Mouse (Mus musculus): ENCODE data around the gene Sspo. TPM values are rescaled to one million over a fixed set of nuclear protein-coding genes. Genes with fewer than 3 reads are reported as not detected.

Gene Sspo
- polyA plus RNA-seq, 1 experiment from 2014 or later = 0.53 TPM

GRCm38 (mm10) chr6:48539860-48540259 is 91.8 kb downstream of the Sspo start:
- Histone ChIP-seq H3K27ac (ENCODE audit: low read depth, low read length) (no peak overlapping the region), H3K4me2 (replicated peaks; ENCODE audit: low read depth, low read length) (no peak overlapping the region), H3K4me1 (ENCODE audit: control insufficient read depth, insufficient read depth, low read length) (peaks cover 12% of the 10 kb centered on the region), H3K9me3 (ENCODE audit: control insufficient read depth, low read length) (no peaks in the 10 kb centered on the region), H3K27me3 (ENCODE audit: control insufficient read depth, insufficient read depth, low read length) (no peaks in the 10 kb centered on the region), H3K9ac (ENCODE audit: low read depth, low read length) (no peak overlapping the region), H3K36me3 (ENCODE audit: control insufficient read depth, insufficient read depth, low read length) (no peaks in the 10 kb centered on the region), H3K4me3 (ENCODE audit: low read length) (no peak overlapping the region)
- WGBS = 58% methylated on average over 5 of the region's 5 CpGs
- ATAC-seq (ENCODE audit: low FRiP score, low TSS enrichment) = no peak

GRCm38 (mm10) chr6:48540721-48541120 is 92.7 kb downstream of the Sspo start:
- H3K4me1 ChIP-seq (ENCODE audit: control insufficient read depth, insufficient read depth, low read length) = peaks cover 12% of the 10 kb centered on the region
- no peaks in the 10 kb centered on the region for H3K27me3 ChIP-seq (ENCODE audit: control insufficient read depth, insufficient read depth, low read length)
- no peaks in the 10 kb centered on the region for H3K9me3 ChIP-seq (ENCODE audit: control insufficient read depth, low read length)
- H3K36me3 ChIP-seq (ENCODE audit: control insufficient read depth, insufficient read depth, low read length) = no peaks in the 10 kb centered on the region
- H3K27ac ChIP-seq (ENCODE audit: low read depth, low read length) = no peak overlapping the region
- 35% methylated on average over 3 of the region's 3 CpGs for WGBS
- no peak for ATAC-seq (ENCODE audit: low FRiP score, low TSS enrichment)
- no peak overlapping the region for H3K4me3 ChIP-seq (ENCODE audit: low read length)
- no peak overlapping the region for H3K9ac ChIP-seq (ENCODE audit: low read depth, low read length)
- H3K4me2 ChIP-seq (replicated peaks; ENCODE audit: low read depth, low read length) = no peak overlapping the region

GRCm38 (mm10) chr6:48541560-48542450 is 93.8 kb downstream of the Sspo start:
- Histone ChIP-seq H3K36me3 (ENCODE audit: control insufficient read depth, insufficient read depth, low read length) (no peaks in the 10 kb centered on the region), H3K27ac (ENCODE audit: low read depth, low read length) (no peak overlapping the region), H3K27me3 (ENCODE audit: control insufficient read depth, insufficient read depth, low read length) (no peaks in the 10 kb centered on the region), H3K4me1 (ENCODE audit: control insufficient read depth, insufficient read depth, low read length) (peaks cover 12% of the 10 kb centered on the region), H3K9ac (ENCODE audit: low read depth, low read length) (no peak overlapping the region), H3K9me3 (ENCODE audit: control insufficient read depth, low read length) (no peaks in the 10 kb centered on the region), H3K4me2 (replicated peaks; ENCODE audit: low read depth, low read length) (no peak overlapping the region), H3K4me3 (ENCODE audit: low read length) (no peak overlapping the region)
- 10% methylated on average over 7 of the region's 7 CpGs for WGBS
- peak; percentile 28; the same call in 1 of the 2 replicates for ATAC-seq (ENCODE audit: low FRiP score, low TSS enrichment)

GRCm38 (mm10) chr6:48542631-48543030 is 94.6 kb downstream of the Sspo start:
- no peaks in the 10 kb centered on the region for H3K9me3 ChIP-seq (ENCODE audit: control insufficient read depth, low read length)
- 85% methylated on average over 3 of the region's 3 CpGs for WGBS

GRCm38 (mm10) chr6:48545251-48545650 is 97.2 kb downstream of the Sspo start:
- H3K4me1 ChIP-seq (ENCODE audit: control insufficient read depth, insufficient read depth, low read length) = peaks cover 12% of the 10 kb centered on the region
- no peak for ATAC-seq (ENCODE audit: low FRiP score, low TSS enrichment)
- no peak overlapping the region for H3K9ac ChIP-seq (ENCODE audit: low read depth, low read length)
- H3K36me3 ChIP-seq (ENCODE audit: control insufficient read depth, insufficient read depth, low read length) = no peaks in the 10 kb centered on the region
- H3K9me3 ChIP-seq (ENCODE audit: control insufficient read depth, low read length) = no peaks in the 10 kb centered on the region
- H3K4me2 ChIP-seq (replicated peaks; ENCODE audit: low read depth, low read length) = no peak overlapping the region
- no peak overlapping the region for H3K27ac ChIP-seq (ENCODE audit: low read depth, low read length)
- 65% methylated on average over 5 of the region's 5 CpGs for WGBS
- no peaks in the 10 kb centered on the region for H3K27me3 ChIP-seq (ENCODE audit: control insufficient read depth, insufficient read depth, low read length)
- H3K4me3 ChIP-seq (ENCODE audit: low read length) = no peak overlapping the region

More at GRCm38 (mm10) chr6:48542631-48543030, 94.6 kb downstream of the Sspo start:
- H3K4me1 ChIP-seq (ENCODE audit: control insufficient read depth, insufficient read depth, low read length) = peaks cover 12% of the 10 kb centered on the region
- no peaks in the 10 kb centered on the region for H3K36me3 ChIP-seq (ENCODE audit: control insufficient read depth, insufficient read depth, low read length)
- H3K4me2 ChIP-seq (replicated peaks; ENCODE audit: low read depth, low read length) = no peak overlapping the region
- H3K9ac ChIP-seq (ENCODE audit: low read depth, low read length) = no peak overlapping the region
- no peak overlapping the region for H3K4me3 ChIP-seq (ENCODE audit: low read length)
- H3K27ac ChIP-seq (ENCODE audit: low read depth, low read length) = no peak overlapping the region
- no peak for ATAC-seq (ENCODE audit: low FRiP score, low TSS enrichment)
- H3K27me3 ChIP-seq (ENCODE audit: control insufficient read depth, insufficient read depth, low read length) = no peaks in the 10 kb centered on the region

GRCm38 (mm10) chr6:48546271-48546670 is 98.2 kb downstream of the Sspo start:
- Histone ChIP-seq H3K4me3 (ENCODE audit: low read length) (no peak overlapping the region), H3K27me3 (ENCODE audit: control insufficient read depth, insufficient read depth, low read length) (no peaks in the 10 kb centered on the region), H3K4me2 (replicated peaks; ENCODE audit: low read depth, low read length) (no peak overlapping the region), H3K36me3 (ENCODE audit: control insufficient read depth, insufficient read depth, low read length) (no peaks in the 10 kb centered on the region), H3K9me3 (ENCODE audit: control insufficient read depth, low read length) (no peaks in the 10 kb centered on the region), H3K27ac (ENCODE audit: low read depth, low read length) (no peak overlapping the region), H3K9ac (ENCODE audit: low read depth, low read length) (no peak overlapping the region), H3K4me1 (ENCODE audit: control insufficient read depth, insufficient read depth, low read length) (peaks cover 11% of the 10 kb centered on the region)
- ATAC-seq (ENCODE audit: low FRiP score, low TSS enrichment) = no peak
- 45% methylated on average over 1 of the region's 1 CpGs for WGBS

GRCm38 (mm10) chr6:48546858-48547257 is 98.8 kb downstream of the Sspo start:
- no peak overlapping the region for H3K4me3 ChIP-seq (ENCODE audit: low read length)
- no peaks in the 10 kb centered on the region for H3K27me3 ChIP-seq (ENCODE audit: control insufficient read depth, insufficient read depth, low read length)
- 54% methylated on average over 4 of the region's 4 CpGs for WGBS
- H3K36me3 ChIP-seq (ENCODE audit: control insufficient read depth, insufficient read depth, low read length) = no peaks in the 10 kb centered on the region
- H3K9me3 ChIP-seq (ENCODE audit: control insufficient read depth, low read length) = no peaks in the 10 kb centered on the region
- H3K4me2 ChIP-seq (replicated peaks; ENCODE audit: low read depth, low read length) = no peak overlapping the region
- no peak for ATAC-seq (ENCODE audit: low FRiP score, low TSS enrichment)
- H3K4me1 ChIP-seq (ENCODE audit: control insufficient read depth, insufficient read depth, low read length) = peaks cover 5% of the 10 kb centered on the region
- H3K9ac ChIP-seq (ENCODE audit: low read depth, low read length) = no peak overlapping the region
- no peak overlapping the region for H3K27ac ChIP-seq (ENCODE audit: low read depth, low read length)

GRCm38 (mm10) chr6:48548314-48548713 is 100.3 kb downstream of the Sspo start:
- no peak overlapping the region for H3K27ac ChIP-seq (ENCODE audit: low read depth, low read length)
- no peaks in the 10 kb centered on the region for H3K36me3 ChIP-seq (ENCODE audit: control insufficient read depth, insufficient read depth, low read length)
- WGBS = 75% methylated on average over 6 of the region's 6 CpGs
- no peak for ATAC-seq (ENCODE audit: low FRiP score, low TSS enrichment)
- no peak overlapping the region for H3K4me3 ChIP-seq (ENCODE audit: low read length)
- no peaks in the 10 kb centered on the region for H3K4me1 ChIP-seq (ENCODE audit: control insufficient read depth, insufficient read depth, low read length)
- H3K27me3 ChIP-seq (ENCODE audit: control insufficient read depth, insufficient read depth, low read length) = no peaks in the 10 kb centered on the region
- no peak overlapping the region for H3K4me2 ChIP-seq (replicated peaks; ENCODE audit: low read depth, low read length)
- no peak overlapping the region for H3K9ac ChIP-seq (ENCODE audit: low read depth, low read length)
- H3K9me3 ChIP-seq (ENCODE audit: control insufficient read depth, low read length) = no peaks in the 10 kb centered on the region

Data from kidney, embryonic 14.5 days (tissue).